Mouse (Mus musculus) CH12.LX (cell line): ENCODE measurements at regions not wholly inside any gene's neighbourhood (a gene's known extent, or its start where the extent isn't known, plus 50 kb on each side); places are given as distances from the start of the nearest gene placed in this dataset.
A peak's percentile ranks its signal among the peaks of the same experiment; 100 is the strongest.

Source experiments
- DNase-seq: peaks from one replicate; pipeline ENCODE4 v3.0.0-alpha.2; 2013; ENCODE audit errors: extremely low read depth
- H3K27ac ChIP-seq: 2 replicates; pipeline ENCODE4 v1.5.1; 2012; ENCODE audit warnings: low read depth, mild to moderate bottlenecking, control low read depth, moderate library complexity; ENCODE audit not compliant: insufficient read depth
- H3K27me3 ChIP-seq: replicated peaks from 2 replicates; pipeline ENCODE3; 2012; ENCODE audit warnings: inconsistent platforms
- H3K36me3 ChIP-seq, 2 experiments: replicated peaks in 1 of 2; 2 replicates each; pipeline versions ENCODE3 to v1.6.1; 2012; ENCODE audit warnings: inconsistent platforms in 1 of 2, low read length in 1 of 2, mild to moderate bottlenecking in 1 of 2, mixed read lengths in 1 of 2, moderate library complexity in 1 of 2; ENCODE audit not compliant: control insufficient read depth in 1 of 2, insufficient read depth in 1 of 2
- H3K4me1 ChIP-seq, 2 experiments: 2 replicates each; pipeline ENCODE4 v1.6.1; 2012; ENCODE audit warnings: inconsistent platforms in 1 of 2, moderate library complexity in 1 of 2; ENCODE audit not compliant: insufficient read depth in 2 of 2, control insufficient read depth in 1 of 2
- H3K4me2 ChIP-seq: 2 replicates; pipeline ENCODE4 v1.6.1; 2012; ENCODE audit warnings: low read depth, mild to moderate bottlenecking, control low read depth; ENCODE audit not compliant: poor library complexity, insufficient read depth, severe bottlenecking
- H3K4me3 ChIP-seq, 3 experiments: fragments of 150-350 bp in 1 of 3; sonication (generic) in 1 of 3; replicated peaks in 1 of 3; 2 replicates each; pipeline versions ENCODE3 to v1.5.1; 2011 to 2012; ENCODE audit warnings: low read depth in 2 of 3, low read length in 2 of 3, mild to moderate bottlenecking in 2 of 3, moderate library complexity in 2 of 3, control low read depth in 1 of 3, improper control_type of control experiment in 1 of 3, inconsistent platforms in 1 of 3, mixed read lengths in 1 of 3; ENCODE audit not compliant: poor library complexity in 1 of 3
- H3K79me2 ChIP-seq: replicated peaks from 2 replicates; pipeline ENCODE4 v1.6.1; 2012; ENCODE audit warnings: mild to moderate bottlenecking, moderate library complexity; ENCODE audit not compliant: control insufficient read depth, poor library complexity, insufficient read depth, severe bottlenecking; ENCODE audit errors: extremely low read depth
- H3K9ac ChIP-seq: 2 replicates; pipeline ENCODE4 v1.6.1; 2012; ENCODE audit warnings: low read depth, mild to moderate bottlenecking, control low read depth, moderate library complexity; ENCODE audit not compliant: insufficient read depth
- H3K9me3 ChIP-seq: replicated peaks from 2 replicates; pipeline ENCODE3; 2012; ENCODE audit warnings: low read length, inconsistent platforms, mixed read lengths
- BHLHE40 ChIP-seq: IDR thresholded peaks from 2 replicates; pipeline ENCODE4 v1.6.1; 2011; ENCODE audit warnings: mild to moderate bottlenecking, low read depth, low read length, improper control_type of control experiment
- E2F4 ChIP-seq: IDR thresholded peaks from 2 replicates; pipeline ENCODE4 v1.6.1; 2011; ENCODE audit warnings: low read depth, low read length, improper control_type of control experiment; ENCODE audit not compliant: insufficient replicate concordance
- ELF1 ChIP-seq: IDR thresholded peaks from 2 replicates; pipeline ENCODE4 v1.6.1; 2014; ENCODE audit warnings: low read depth, mild to moderate bottlenecking, inconsistent platforms, low read length, improper control_type of control experiment
- ETS1 ChIP-seq: conservative IDR thresholded peaks from 2 replicates; pipeline ENCODE4 v1.6.1; 2012; ENCODE audit warnings: low read depth, mild to moderate bottlenecking, inconsistent platforms, low read length, improper control_type of control experiment, moderate library complexity
- GABPA ChIP-seq: IDR thresholded peaks from 2 replicates; pipeline ENCODE4 v1.6.1; 2012; ENCODE audit warnings: low read depth, low read length, improper control_type of control experiment, inconsistent platforms; ENCODE audit not compliant: insufficient replicate concordance
- HCFC1 ChIP-seq: IDR thresholded peaks from 2 replicates; pipeline ENCODE4 v1.6.1; 2012; ENCODE audit warnings: low read depth, mild to moderate bottlenecking, inconsistent platforms, low read length, improper control_type of control experiment
- IRF4 ChIP-seq: IDR thresholded peaks from 2 replicates; pipeline ENCODE4 v1.6.1; 2014; ENCODE audit warnings: low read depth, mild to moderate bottlenecking, inconsistent platforms, low read length, improper control_type of control experiment
- JUND ChIP-seq: conservative IDR thresholded peaks from 2 replicates; pipeline ENCODE4 v1.6.1; 2011; ENCODE audit warnings: low read depth, low read length, improper control_type of control experiment
- MAZ ChIP-seq: IDR thresholded peaks from 2 replicates; pipeline ENCODE4 v1.6.1; 2012; ENCODE audit warnings: low read depth, mild to moderate bottlenecking, inconsistent platforms, low read length, improper control_type of control experiment, moderate library complexity
- MEF2A ChIP-seq: IDR thresholded peaks from 2 replicates; pipeline ENCODE4 v1.6.1; 2014; ENCODE audit warnings: low read depth, mild to moderate bottlenecking, inconsistent platforms, low read length, improper control_type of control experiment, borderline replicate concordance
- MXI1 ChIP-seq: IDR thresholded peaks from 2 replicates; pipeline ENCODE4 v1.6.1; 2011; ENCODE audit warnings: mild to moderate bottlenecking, low read depth, low read length, improper control_type of control experiment
- MYC ChIP-seq: IDR thresholded peaks from 2 replicates; pipeline ENCODE4 v1.6.1; 2011; ENCODE audit warnings: low read depth, mild to moderate bottlenecking, improper control_type of control experiment, low read length
- NRF1 ChIP-seq: IDR thresholded peaks from 2 replicates; pipeline ENCODE4 v1.6.1; 2014; ENCODE audit warnings: low read depth, mild to moderate bottlenecking, inconsistent platforms, low read length, improper control_type of control experiment, moderate library complexity
- POLR2AphosphoS2 ChIP-seq: IDR thresholded peaks from 2 replicates; pipeline ENCODE4 v1.6.1; 2011; ENCODE audit warnings: low read depth, low read length, improper control_type of control experiment
- RCOR1 ChIP-seq: conservative IDR thresholded peaks from 2 replicates; pipeline ENCODE4 v1.6.1; 2012; ENCODE audit warnings: low read depth, mild to moderate bottlenecking, inconsistent platforms, low read length, improper control_type of control experiment
- SIN3A ChIP-seq: IDR thresholded peaks from 2 replicates; pipeline ENCODE4 v1.6.1; 2012; ENCODE audit warnings: low read length, improper control_type of control experiment, inconsistent platforms
- TBP ChIP-seq: conservative IDR thresholded peaks from 2 replicates; pipeline ENCODE4 v1.6.1; 2011; ENCODE audit warnings: low read depth, low read length, improper control_type of control experiment
- USF1 ChIP-seq: IDR thresholded peaks from 2 replicates; pipeline ENCODE4 v1.6.1; 2014; ENCODE audit warnings: low read depth, mild to moderate bottlenecking, inconsistent platforms, low read length, improper control_type of control experiment
- ZKSCAN1 ChIP-seq: IDR thresholded peaks from 2 replicates; pipeline ENCODE4 v1.6.1; 2012; ENCODE audit warnings: low read depth, inconsistent platforms, low read length, improper control_type of control experiment, borderline replicate concordance
- ZNF384 ChIP-seq: IDR thresholded peaks from 2 replicates; pipeline ENCODE4 v1.6.1; 2012; ENCODE audit warnings: low read depth, low read length, improper control_type of control experiment, inconsistent platforms
- dilution Hi-C: fragments of 300-500 bp; cut with MboI; formaldehyde crosslinking; loops from 2 replicates; pipeline ENCODE4 v1.14.3; 2020; ENCODE audit warnings: low sequenced_read_pairs; ENCODE audit not compliant: extremely low pct_unique_long_range_greater_than_20kb, extremely low pct_ligation_motif_present
- in situ Hi-C: fragments of 300-500 bp; cut with MboI; formaldehyde crosslinking; loops from 3 replicates; pipeline ENCODE4 v1.14.3; 2019; ENCODE audit warnings: low sequenced_read_pairs, low pct_ligation_motif_present, low pct_unique_long_range_greater_than_20kb, mixed read lengths

GRCm38 (mm10) chr1:193905711-193906110 lies 535.6 kb upstream of the Camk1g start (continued):
- no peak for TF ChIP-seq MAZ
- 0 out of 2 replicates have a peak, but pooled peaks have one; percentile 19 for TF ChIP-seq BHLHE40
- TF ChIP-seq, all 38 proteins: peak for 5

DNA sequence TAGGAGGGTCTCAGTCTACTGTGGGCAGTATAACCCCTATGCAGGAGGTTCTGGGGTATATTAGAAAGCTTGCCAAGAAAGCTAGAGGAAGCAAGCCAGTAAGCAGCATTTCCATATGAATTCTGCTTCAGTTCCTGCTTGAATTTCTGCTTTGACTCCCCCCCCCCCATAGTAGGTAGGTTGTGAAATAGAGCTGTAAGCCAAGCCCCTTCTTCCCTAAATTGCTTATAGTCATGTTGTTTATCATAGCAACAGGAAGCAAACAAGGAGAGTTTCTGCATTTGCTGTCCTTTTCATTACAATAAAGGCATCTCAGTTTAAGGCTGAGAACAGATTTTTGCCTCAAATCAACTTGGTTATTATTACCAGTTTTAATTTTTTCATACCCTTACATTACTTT lies 524.0 kb upstream of the Camk1g start:
- H3K27me3 ChIP-seq, result no peaks in the 10 kb centered on the region
- H3K79me2 ChIP-seq, result no peaks in the 10 kb centered on the region
- dilution Hi-C loops, result no loop called here
- no peak for DNase-seq
- TF ChIP-seq HCFC1, result no peak
- no peak for TF ChIP-seq JUND
- TF ChIP-seq RCOR1, result no peak
- TF ChIP-seq TBP, result no peak
- TF ChIP-seq ZNF384, result no peak
- no peak for TF ChIP-seq IRF4
- no peak for TF ChIP-seq USF1
- no peak for TF ChIP-seq MEF2A
- no peak for TF ChIP-seq ZKSCAN1
- no peak for TF ChIP-seq MYC
- TF ChIP-seq ETS1, result no peak
- TF ChIP-seq SIN3A, result no peak
- TF ChIP-seq GABPA, result no peak
- no peak for TF ChIP-seq POLR2AphosphoS2
- no peak for TF ChIP-seq ELF1
- TF ChIP-seq MXI1, result no peak
- no peak for TF ChIP-seq NRF1
- H3K9me3 ChIP-seq, result no peaks in the 10 kb centered on the region
- no peaks in the 10 kb centered on the region for H3K4me1 ChIP-seq
- H3K4me2 ChIP-seq, result no peak overlapping the region
- in situ Hi-C loops, result no loop called here
- no peak overlapping the region for H3K9ac ChIP-seq
- no peak overlapping the region for H3K4me3 ChIP-seq
- H3K27ac ChIP-seq, result no peak overlapping the region
- H3K36me3 ChIP-seq, result no peaks in the 10 kb centered on the region

DNA sequence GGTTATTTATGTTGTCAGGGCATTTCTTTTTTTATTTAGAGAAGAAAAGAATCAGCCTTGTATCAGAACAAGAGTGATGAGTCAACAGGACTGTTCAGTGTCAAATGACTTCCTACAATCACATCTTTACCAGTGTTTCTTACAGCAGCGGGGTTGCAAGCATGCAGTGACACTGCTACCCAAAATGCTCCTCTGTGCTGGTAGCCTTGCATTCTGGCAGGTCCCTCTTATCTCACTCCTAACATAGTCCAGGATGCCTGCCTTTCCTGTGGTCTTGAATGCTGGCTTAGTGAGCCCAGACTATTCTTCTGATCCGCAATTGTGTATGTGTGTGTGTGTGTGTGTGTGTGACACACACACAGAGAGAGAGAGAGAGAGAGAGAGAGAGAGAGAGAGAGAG lies 506.4 kb upstream of the Camk1g start:
- in situ Hi-C loops (no loop called here), dilution Hi-C loops (no loop called here)
- DNase-seq, result no peak

More for the DNA sequence above, 506.4 kb upstream of the Camk1g start:
- no peaks in the 10 kb centered on the region for H3K36me3 ChIP-seq
- no peaks in the 10 kb centered on the region for H3K27me3 ChIP-seq
- no peaks in the 10 kb centered on the region for H3K9me3 ChIP-seq
- H3K4me2 ChIP-seq, result no peak overlapping the region
- no peak overlapping the region for H3K27ac ChIP-seq
- H3K4me1 ChIP-seq, result no peaks in the 10 kb centered on the region
- TF ChIP-seq IRF4 (no peak), E2F4 (no peak)
- H3K9ac ChIP-seq, result no peak overlapping the region
- no peak overlapping the region for H3K4me3 ChIP-seq
- no peaks in the 10 kb centered on the region for H3K79me2 ChIP-seq
